Mouse (Mus musculus) stomach, embryonic 14.5 days (tissue): ENCODE data around the gene Prg4. TPM values are rescaled to one million over a fixed set of nuclear protein-coding genes. Genes with fewer than 3 reads are reported as not detected.

Source experiments
- polyA plus RNA-seq: library from polyadenylated mRNA; unstranded; fragments of >200 nt; fragmentation: Nextera tagmentation; extraction: Ambion mirVana; gene quantifications from 2 replicates; pipeline ENCODE4 v1.2.1, GENCODE M21; 2014

Gene Prg4
- polyA plus RNA-seq, 1 experiment from 2014 or later, result 0.42 TPM

Other genes starting within 250 kb of the Prg4 start
- not detected in 2 replicates for gene Pdc, start 146.7 kb downstream of the Prg4 start, polyA plus RNA-seq
- gene Tpr, start 73.3 kb downstream of the Prg4 start, polyA plus RNA-seq, result 188 and 197 TPM in 2 replicates
- 38.0 and 39.7 TPM in 2 replicates for gene Odr4, start 73.1 kb downstream of the Prg4 start, polyA plus RNA-seq